Mouse (Mus musculus): ENCODE data around the gene Olfr1281.
"Not testable (repeated sequence)": the region's sequence is repeated elsewhere in the genome, so short reads cannot be mapped to it uniquely, and the experiment has no call there.

The Olfr1281 gene

GRCm38 (mm10) chr2:111326220-111326619, at the start of gene Olfr1281:
Gene Olfr1281 (plus strand): TSS chr2:111326520.
- DNase-seq (ENCODE audit: extremely low spot score) = no peak

GRCm38 (mm10) chr2:111289836-111290235, 36.5 kb upstream of the Olfr1281 start, which contains the start of gene Olfr1278:
Gene Olfr1278 (plus strand): TSS chr2:111290136.
- no peak for DNase-seq (ENCODE audit: extremely low spot score)

GRCm38 (mm10) chr2:111298541-111298940, 27.8 kb upstream of the Olfr1281 start:
- no peak for DNase-seq (ENCODE audit: extremely low spot score)

DNA sequence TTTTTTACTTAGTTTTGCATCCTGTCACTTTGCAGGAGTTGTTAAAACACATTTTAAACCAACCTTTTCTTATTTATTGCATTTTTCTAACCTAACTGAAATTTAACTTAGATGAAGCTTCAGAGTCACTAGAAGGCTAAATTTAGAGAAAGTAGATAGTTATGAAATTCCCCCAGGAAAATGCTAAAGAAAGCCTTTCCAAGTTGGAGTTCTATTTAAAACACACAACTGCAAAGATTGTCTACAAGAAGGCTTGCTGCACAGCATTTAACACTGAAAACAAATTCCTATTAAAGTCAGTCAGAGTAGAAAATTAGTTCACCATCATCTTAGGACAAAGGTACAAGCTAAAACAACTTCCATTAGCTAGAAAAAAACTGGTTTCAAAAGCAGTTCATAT, 25.9 kb upstream of the Olfr1281 start, which contains the start of gene Olfr1279:
Olfr1279 (plus strand) TSS at position 262 of the 400 bp plus-strand sequence.
- no peak for DNase-seq (ENCODE audit: extremely low spot score)

DNA sequence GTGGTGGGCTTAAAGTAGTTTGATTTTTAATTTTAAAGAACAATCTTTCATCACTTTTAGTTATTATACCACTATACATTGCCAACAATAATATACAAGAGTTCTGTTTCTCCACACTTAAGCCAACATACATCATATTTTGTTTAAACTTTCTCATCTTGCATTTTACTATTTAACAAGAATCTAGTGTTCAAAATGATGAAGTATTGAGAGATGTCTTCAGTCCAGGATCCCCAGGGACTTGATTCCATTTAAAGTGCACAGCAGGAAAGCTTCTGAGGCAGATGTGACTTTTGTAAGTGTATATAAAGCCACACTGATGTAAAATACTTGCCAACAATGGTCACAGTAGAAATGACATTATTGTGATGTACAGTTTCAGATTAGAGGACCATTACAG, 12.6 kb upstream of the Olfr1281 start, which contains the start of gene Olfr1280:
Olfr1280 (plus strand) TSS at position 301 of the 400 bp plus-strand sequence.
- no peak for DNase-seq (ENCODE audit: extremely low spot score)

DNA sequence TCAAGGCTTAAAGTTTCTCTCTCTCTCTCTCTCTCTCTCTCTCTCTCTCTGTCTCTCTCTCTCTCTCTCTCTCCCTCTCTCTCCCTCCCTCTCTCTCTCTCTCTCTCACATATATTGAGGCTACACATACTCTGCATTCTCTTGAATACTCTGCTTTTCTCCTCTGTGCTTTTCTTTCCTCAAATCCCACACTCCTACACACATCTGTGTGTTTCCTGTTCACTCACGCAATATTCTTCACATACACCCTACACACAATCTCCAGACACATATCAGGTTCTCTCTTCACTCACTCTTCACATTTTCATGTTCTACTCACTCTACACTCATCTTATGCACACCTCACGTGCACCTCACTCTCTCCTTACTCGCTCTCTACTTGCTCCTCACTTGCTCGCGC, 7.4 kb downstream of the Olfr1281 start:
- DNase-seq (ENCODE audit: extremely low spot score) = not testable (repeated sequence)

GRCm38 (mm10) chr2:111335976-111336375, 9.7 kb downstream of the Olfr1281 start, which contains the start of gene Olfr1282:
Gene Olfr1282 (minus strand): TSS chr2:111336076.
- DNase-seq (ENCODE audit: extremely low spot score) = no peak

- DNase-seq (ENCODE audit: extremely low spot score) = no peak
These were observed 40.2 kb downstream of the Olfr1281 start, which contains the start of gene Olfr1283 for GRCm38 (mm10) chr2:111366490-111366889. Gene Olfr1283 (plus strand): TSS chr2:111366790.

- no peak for DNase-seq (ENCODE audit: extremely low spot score)
These were observed 48.9 kb downstream of the Olfr1281 start, which contains the start of gene Olfr1284 for GRCm38 (mm10) chr2:111375222-111375621. Gene Olfr1284 (plus strand): TSS chr2:111375522.

Data from embryo, embryonic 9.5 days (tissue).